ENCODE assay signal across 9 mouse cellular contexts in genomic region chr6:14207509-14207908, GRCm38 (mm10).
A peak's percentile ranks its signal among the peaks of the same experiment; 100 is the strongest.
DNase-seq lines count a peak whose midpoint lies in the region; ATAC-seq lines count a peak whose summit lies in the region.
"Had no signal": no experiment of that assay in that cellular context is flagged by ENCODE, and none has a peak within 500 bp of the region (broad histone marks: within the 10 kb centered on the region; RNA-seq: fewer than 3 reads in every experiment).

No protein-coding gene starts in this region.

- H3K9me3 ChIP-seq in hindbrain, embryonic 15.5 days = no peaks in the 10 kb centered on the region
- no peaks in the 10 kb centered on the region for H3K9me3 ChIP-seq in midbrain, embryonic 13.5 days
- H3K9me3 ChIP-seq: liver, embryonic 13.5 days had no signal

- no peaks in the 10 kb centered on the region for H3K27me3 ChIP-seq in hindbrain, embryonic 15.5 days
- H3K27me3 ChIP-seq in midbrain, embryonic 13.5 days = no peaks in the 10 kb centered on the region
- H3K27me3 ChIP-seq in splenic B cell, adult 2 months (ENCODE audit: control insufficient read depth, insufficient read depth, low read length, poor library complexity, severe bottlenecking) = no peaks in the 10 kb centered on the region
- H3K27me3 ChIP-seq: liver, embryonic 13.5 days had no signal

- H3K4me2 ChIP-seq in hindbrain, embryonic 15.5 days = no peak overlapping the region
- no peak overlapping the region for H3K4me2 ChIP-seq in midbrain, embryonic 13.5 days (replicated peaks)
- H3K4me2 ChIP-seq: liver, embryonic 13.5 days had no signal

- no peak overlapping the region for H3K27ac ChIP-seq in hindbrain, embryonic 15.5 days (replicated peaks)
- H3K27ac ChIP-seq in midbrain, embryonic 13.5 days = no peak overlapping the region
- H3K27ac ChIP-seq: liver, embryonic 13.5 days had no signal

- H3K36me3 ChIP-seq in hindbrain, embryonic 15.5 days = no peaks in the 10 kb centered on the region
- H3K36me3 ChIP-seq in midbrain, embryonic 13.5 days = no peaks in the 10 kb centered on the region
- no peaks in the 10 kb centered on the region for H3K36me3 ChIP-seq in splenic B cell, adult 2 months (ENCODE audit: control insufficient read depth, insufficient read depth, low read length, poor library complexity, severe bottlenecking)
- H3K36me3 ChIP-seq: liver, embryonic 13.5 days had no signal

- 0 out of 2 replicates have a peak, but pooled peaks have one; percentile 54 for ATAC-seq in hindbrain, embryonic 15.5 days (ENCODE audit: low FRiP score, low read depth)
- ATAC-seq in midbrain, embryonic 13.5 days = peak; percentile 76

- no peaks in the 10 kb centered on the region for H3K4me1 ChIP-seq in hindbrain, embryonic 15.5 days (replicated peaks)
- no peaks in the 10 kb centered on the region for H3K4me1 ChIP-seq in midbrain, embryonic 13.5 days (replicated peaks)
- H3K4me1 ChIP-seq: liver, embryonic 13.5 days had no signal

- no peak overlapping the region for H3K4me3 ChIP-seq in hindbrain, embryonic 15.5 days
- no peak overlapping the region for H3K4me3 ChIP-seq in midbrain, embryonic 13.5 days (replicated peaks)
- H3K4me3 ChIP-seq: liver, embryonic 13.5 days had no signal

- H3K9ac ChIP-seq in hindbrain, embryonic 15.5 days = no peak overlapping the region
- H3K9ac ChIP-seq in midbrain, embryonic 13.5 days (replicated peaks) = no peak overlapping the region
- H3K9ac ChIP-seq: liver, embryonic 13.5 days had no signal

- peak; percentile 17 to 18 for DNase-seq in gastrocnemius, postnatal 4 days (ENCODE audit: low spot score in 2 of 2)
- DNase-seq in gastrocnemius, postnatal 36 days = no peak
- DNase-seq in adipocyte (ENCODE audit: low spot score) = peak; percentile 86
- peak; percentile 71 for DNase-seq in embryo, embryonic 10 days (ENCODE audit: low spot score)
- peak; percentile 52 to 53 for DNase-seq in left cerebral cortex, adult 18-20 months (ENCODE audit: low spot score in 2 of 2)
- DNase-seq in splenic B cell, adult 2 months (ENCODE audit: low read depth, low spot score) = peak; percentile 71
- DNase-seq: liver, embryonic 13.5 days had no signal

- intact Hi-C loops in gastrocnemius, postnatal 36 days (cut with DNase I) = loop anchor here (10.0 kb wide), 1 partner anchor 793 kb away; no protein-coding TSS in a partner anchor

- 23% methylated on average over 2 of the region's 2 CpGs for WGBS in hindbrain, embryonic 15.5 days
- WGBS in midbrain, embryonic 13.5 days = 15% methylated on average over 2 of the region's 2 CpGs

Comparison
In these comparisons a context has a peak if more than half of its experiments do, and no peak if none do; other contexts are left out.
1. DNase-seq: peak in gastrocnemius, postnatal 4 days (2 of 2), adipocyte (single experiment), embryo, embryonic 10 days (single experiment), left cerebral cortex, adult 18-20 months (2 of 2) and splenic B cell, adult 2 months (single experiment); none in gastrocnemius, postnatal 36 days (0 of 2).